Mouse (Mus musculus) liver, postnatal 0 days (tissue): ENCODE results near the gene Hhipl1. TPM values are rescaled to one million over a fixed set of nuclear protein-coding genes. Genes with fewer than 3 reads are reported as not detected.

ENCODE experiments used
- ATAC-seq: fragments of 200-750 bp; cut with Nextera tagmentation; 2 replicates; pipeline ENCODE4 v1.8.0; 2017; ENCODE audit warnings: mild to moderate bottlenecking, moderate library complexity
- DNase-seq: peaks from one replicate; pipeline ENCODE4 v3.0.0-alpha.2; 2016
- H3K27ac ChIP-seq: fragments of 300-500 bp; sonication (generic); 2 replicates; pipeline ENCODE4 v1.5.1; 2014; ENCODE audit warnings: antibody characterized with exemption, moderate library complexity, mild to moderate bottlenecking, low read depth
- H3K27me3 ChIP-seq: fragments of 300-500 bp; sonication (generic); 2 replicates; pipeline ENCODE4 v1.6.1; 2014; ENCODE audit warnings: low read length, control low read depth, mixed read lengths; ENCODE audit not compliant: insufficient read depth
- H3K36me3 ChIP-seq: fragments of 300-500 bp; sonication (generic); replicated peaks from 2 replicates; pipeline ENCODE4 v1.6.1; 2014; ENCODE audit warnings: mild to moderate bottlenecking, control low read depth, low read length, moderate library complexity, mixed read lengths; ENCODE audit not compliant: insufficient read depth
- H3K4me1 ChIP-seq: fragments of 300-500 bp; sonication (generic); 2 replicates; pipeline ENCODE4 v1.6.1; 2014; ENCODE audit warnings: antibody characterized with exemption, mild to moderate bottlenecking, control low read depth; ENCODE audit not compliant: insufficient read depth
- H3K4me2 ChIP-seq: fragments of 300-500 bp; sonication (generic); 2 replicates; pipeline ENCODE4 v1.6.1; 2014; ENCODE audit warnings: low read depth, mild to moderate bottlenecking, low read length, moderate library complexity, mixed read lengths
- H3K4me3 ChIP-seq: fragments of 300-500 bp; sonication (generic); 2 replicates; pipeline ENCODE4 v1.5.1; 2014; ENCODE audit warnings: low read depth, low read length
- H3K9ac ChIP-seq: fragments of 300-500 bp; sonication (generic); replicated peaks from 2 replicates; pipeline ENCODE4 v1.6.1; 2014; ENCODE audit warnings: mild to moderate bottlenecking, moderate library complexity
- H3K9me3 ChIP-seq: fragments of 300-500 bp; sonication (generic); 2 replicates; pipeline ENCODE4 v1.6.1; 2016; ENCODE audit warnings: mild to moderate bottlenecking, control low read depth, low read length, mixed read lengths
- CTCF ChIP-seq: sonication (generic); IDR thresholded peaks from 2 replicates; pipeline ENCODE4 v1.5.1; 2016; ENCODE audit warnings: antibody characterized with exemption, low read depth
- EP300 ChIP-seq: IDR thresholded peaks from 2 replicates; pipeline ENCODE4 v1.6.1; 2016; ENCODE audit warnings: antibody characterized with exemption, low read depth, mild to moderate bottlenecking
- WGBS: fragments of 180-500 bp; shearing (Covaris S2); extraction: QIAGEN DNeasy Blood & Tissue Kit; methylation state at CpG from one replicate; pipeline ENCODE4 v1.1.7; 2014; ENCODE audit not compliant: insufficient replicate concordance; 5-methylcytosine and 5-hydroxymethylcytosine counted together
- polyA plus RNA-seq: library from polyadenylated mRNA; unstranded; fragments of >200 nt; fragmentation: Nextera tagmentation; extraction: Ambion mirVana; gene quantifications from 2 replicates; pipeline ENCODE4 v1.2.1, GENCODE M21; 2015

Gene Hhipl1
- polyA plus RNA-seq, 1 experiment from 2014 or later: 0.02 TPM

GRCm38 (mm10) chr12:108316655-108317054, 10.6 kb downstream of the Hhipl1 start:
- no peak overlapping the region for H3K9ac ChIP-seq
- peaks cover 6% of the 10 kb centered on the region; the same call in 1 of the 2 replicates for H3K4me1 ChIP-seq
- no peak overlapping the region for H3K27ac ChIP-seq
- no peaks in the 10 kb centered on the region for H3K36me3 ChIP-seq
- H3K9me3 ChIP-seq: no peaks in the 10 kb centered on the region
- WGBS: 31% methylated on average over 6 of the region's 6 CpGs
- H3K4me3 ChIP-seq: no peak overlapping the region
- H3K4me2 ChIP-seq: no peak overlapping the region
- ATAC-seq: no peak
- no peak for DNase-seq
- peaks cover 45% of the 10 kb centered on the region for H3K27me3 ChIP-seq
- no peak for TF ChIP-seq EP300
- no peak for TF ChIP-seq CTCF

- H3K36me3 ChIP-seq: no peaks in the 10 kb centered on the region
- DNase-seq (no peak), ATAC-seq (no peak)
- no peak for TF ChIP-seq CTCF
- TF ChIP-seq EP300: no peak
- no peak overlapping the region for H3K4me3 ChIP-seq
- H3K4me1 ChIP-seq: peaks cover 6% of the 10 kb centered on the region; the same call in 1 of the 2 replicates
- no peak overlapping the region for H3K9ac ChIP-seq
- H3K4me2 ChIP-seq: no peak overlapping the region
- WGBS: 8% methylated on average over 9 of the region's 9 CpGs
- H3K27me3 ChIP-seq: peaks cover 45% of the 10 kb centered on the region
- no peaks in the 10 kb centered on the region for H3K9me3 ChIP-seq
- no peak overlapping the region for H3K27ac ChIP-seq
These were observed 11.2 kb downstream of the Hhipl1 start for GRCm38 (mm10) chr12:108317201-108317738.

GRCm38 (mm10) chr12:108317826-108318430, 11.9 kb downstream of the Hhipl1 start:
- Histone ChIP-seq H3K36me3 (no peaks in the 10 kb centered on the region), H3K4me2 (no peak overlapping the region), H3K9me3 (no peaks in the 10 kb centered on the region), H3K27ac (no peak overlapping the region), H3K4me3 (no peak overlapping the region), H3K9ac (no peak overlapping the region), H3K4me1 (peaks cover 4% of the 10 kb centered on the region; the same call in 1 of the 2 replicates), H3K27me3 (peaks cover 45% of the 10 kb centered on the region)
- ATAC-seq (no peak), DNase-seq (no peak)
- 16% methylated on average over 18 of the region's 18 CpGs for WGBS
- TF ChIP-seq EP300 (no peak), CTCF (no peak)

GRCm38 (mm10) chr12:108318499-108318898, 12.4 kb downstream of the Hhipl1 start:
- WGBS: 8% methylated on average over 21 of the region's 37 CpGs
- no peak for TF ChIP-seq CTCF
- no peak for TF ChIP-seq EP300
- Histone ChIP-seq H3K4me2 (no peak overlapping the region), H3K9ac (no peak overlapping the region), H3K4me3 (no peak overlapping the region), H3K36me3 (no peaks in the 10 kb centered on the region), H3K27ac (no peak overlapping the region), H3K4me1 (no peaks in the 10 kb centered on the region), H3K9me3 (no peaks in the 10 kb centered on the region), H3K27me3 (peaks cover 45% of the 10 kb centered on the region)
- DNase-seq (no peak), ATAC-seq (no peak)

- DNase-seq (no peak), ATAC-seq (no peak)
- Histone ChIP-seq H3K9ac (no peak overlapping the region), H3K36me3 (no peaks in the 10 kb centered on the region), H3K4me1 (no peaks in the 10 kb centered on the region), H3K27ac (no peak overlapping the region), H3K4me3 (no peak overlapping the region), H3K27me3 (peaks cover 45% of the 10 kb centered on the region), H3K9me3 (no peaks in the 10 kb centered on the region), H3K4me2 (no peak overlapping the region)
- WGBS: 21% methylated on average over 8 of the region's 8 CpGs
- no peak for TF ChIP-seq EP300
- no peak for TF ChIP-seq CTCF
These were observed 14.0 kb downstream of the Hhipl1 start for GRCm38 (mm10) chr12:108320096-108320495.

- H3K27me3 ChIP-seq: peaks cover 45% of the 10 kb centered on the region
- ATAC-seq (no peak), DNase-seq (no peak)
- WGBS: 43% methylated on average over 5 of the region's 5 CpGs
- H3K4me3 ChIP-seq: no peak overlapping the region
- H3K36me3 ChIP-seq: no peaks in the 10 kb centered on the region
- no peak overlapping the region for H3K9ac ChIP-seq
- TF ChIP-seq CTCF: no peak
- TF ChIP-seq EP300: no peak
- no peaks in the 10 kb centered on the region for H3K9me3 ChIP-seq
- no peak overlapping the region for H3K27ac ChIP-seq
- no peak overlapping the region for H3K4me2 ChIP-seq
- 0 out of 2 replicates have a peak, but pooled peaks cover 3% of the 10 kb centered on the region for H3K4me1 ChIP-seq
These were observed 20.3 kb downstream of the Hhipl1 start for GRCm38 (mm10) chr12:108326401-108326800.
